Mouse (Mus musculus) neutrophil, adult 5-6 weeks (primary cell): ENCODE results near the gene Ak5. TPM values are rescaled to one million over a fixed set of nuclear protein-coding genes. Genes with fewer than 3 reads are reported as not detected.

Source experiments
- ATAC-seq: fragments of 151-379, 151-347 bp; 2 replicates; pipeline ENCODE4 v1.8.0; 2017; ENCODE audit warnings: mild to moderate bottlenecking, moderate TSS enrichment; ENCODE audit not compliant: insufficient number of reproducible peaks, poor library complexity, low FRiP score, severe bottlenecking; ENCODE audit errors: extremely low read depth
- total RNA-seq: library from RNA; stranded (forward); fragments of 200-1000 nt; gene quantifications from 2 replicates; pipeline ENCODE4 v1.2.3, GENCODE M21; 2017

The Ak5 gene
- total RNA-seq, 1 experiment from 2014 or later, result 2.7 TPM

GRCm38 (mm10) chr3:152529058-152529972, 138.8 kb downstream of the Ak5 start:
- ATAC-seq, result no peak

- ATAC-seq, result no peak
Observed at GRCm38 (mm10) chr3:152526721-152527120, 141.4 kb downstream of the Ak5 start.

GRCm38 (mm10) chr3:152523315-152523638, 144.9 kb downstream of the Ak5 start:
- no peak for ATAC-seq

- no peak for ATAC-seq
Observed at GRCm38 (mm10) chr3:152522634-152523314, 145.4 kb downstream of the Ak5 start.

GRCm38 (mm10) chr3:152521054-152521453, 147.1 kb downstream of the Ak5 start:
- no peak for ATAC-seq

GRCm38 (mm10) chr3:152520074-152520473, 148.1 kb downstream of the Ak5 start:
- ATAC-seq, result no peak

- no peak for ATAC-seq
Observed at GRCm38 (mm10) chr3:152519556-152519955, 148.6 kb downstream of the Ak5 start.

GRCm38 (mm10) chr3:152516569-152516968, 151.6 kb downstream of the Ak5 start:
- no peak for ATAC-seq

- ATAC-seq, result no peak
Observed at GRCm38 (mm10) chr3:152515959-152516358, 152.2 kb downstream of the Ak5 start.

GRCm38 (mm10) chr3:152512517-152512916, 155.6 kb downstream of the Ak5 start:
- ATAC-seq, result no peak

GRCm38 (mm10) chr3:152509268-152509667, 158.9 kb downstream of the Ak5 start:
- no peak for ATAC-seq

GRCm38 (mm10) chr3:152508419-152508993, 159.7 kb downstream of the Ak5 start:
- no peak for ATAC-seq

- no peak for ATAC-seq
Observed at GRCm38 (mm10) chr3:152507900-152508299, 160.3 kb downstream of the Ak5 start.

GRCm38 (mm10) chr3:152498968-152499696, 169.0 kb downstream of the Ak5 start:
- no peak for ATAC-seq

- ATAC-seq, result no peak
Observed at GRCm38 (mm10) chr3:152497842-152498241, 170.3 kb downstream of the Ak5 start.

GRCm38 (mm10) chr3:152497084-152497483, 171.1 kb downstream of the Ak5 start:
- no peak for ATAC-seq

- ATAC-seq, result no peak
Observed at GRCm38 (mm10) chr3:152495415-152495898, 172.7 kb downstream of the Ak5 start.

- ATAC-seq, result no peak
Observed at GRCm38 (mm10) chr3:152494667-152495360, 173.3 kb downstream of the Ak5 start.

- ATAC-seq, result no peak
Observed at GRCm38 (mm10) chr3:152493813-152494212, 174.3 kb downstream of the Ak5 start.
